Mouse (Mus musculus) cerebellum, adult 2 months (tissue): ENCODE data around the gene Gipc3.

Experiments used
- CTCF ChIP-seq: fragments of 200-500 bp; IDR thresholded peaks from 2 replicates; pipeline ENCODE4 v1.5.1; 2011; ENCODE audit warnings: low read depth, mild to moderate bottlenecking, control low read depth, low read length, moderate library complexity, borderline replicate concordance; ENCODE audit not compliant: insufficient read depth
- POLR2A ChIP-seq: fragments of 200-500 bp; IDR thresholded peaks from 2 replicates; pipeline ENCODE4 v1.6.1; 2011; ENCODE audit warnings: low read length, control low read depth, borderline replicate concordance; ENCODE audit not compliant: insufficient read depth

DNA sequence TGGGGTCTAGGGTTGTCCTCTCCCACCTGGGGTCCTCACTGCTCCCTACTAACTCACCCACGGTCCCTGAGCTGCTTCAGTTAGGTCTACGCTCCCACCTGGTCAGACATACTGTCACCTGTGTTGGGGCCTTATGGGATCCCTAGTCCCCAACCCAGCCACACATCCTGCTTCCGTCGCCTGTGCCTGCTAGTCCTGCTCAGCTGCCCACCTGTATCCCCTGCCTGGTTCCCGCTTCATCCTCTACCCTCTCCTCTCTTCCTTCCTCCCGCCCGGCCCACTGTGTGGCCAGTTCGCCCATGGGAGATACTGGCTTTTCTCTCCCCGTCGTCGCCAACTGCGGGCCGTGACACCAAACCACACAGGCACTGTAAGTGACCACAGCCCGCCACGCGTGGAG lies 27.5 kb downstream of the Gipc3 start:
- TF ChIP-seq CTCF (no peak), POLR2A (no peak)
